Mouse (Mus musculus): ENCODE data around the gene Nmrk2. TPM values are rescaled to one million over a fixed set of nuclear protein-coding genes. Genes with fewer than 3 reads are reported as not detected.

Nmrk2 gene
- polyA plus RNA-seq, 1 experiment, result 0.97 TPM

DNA sequence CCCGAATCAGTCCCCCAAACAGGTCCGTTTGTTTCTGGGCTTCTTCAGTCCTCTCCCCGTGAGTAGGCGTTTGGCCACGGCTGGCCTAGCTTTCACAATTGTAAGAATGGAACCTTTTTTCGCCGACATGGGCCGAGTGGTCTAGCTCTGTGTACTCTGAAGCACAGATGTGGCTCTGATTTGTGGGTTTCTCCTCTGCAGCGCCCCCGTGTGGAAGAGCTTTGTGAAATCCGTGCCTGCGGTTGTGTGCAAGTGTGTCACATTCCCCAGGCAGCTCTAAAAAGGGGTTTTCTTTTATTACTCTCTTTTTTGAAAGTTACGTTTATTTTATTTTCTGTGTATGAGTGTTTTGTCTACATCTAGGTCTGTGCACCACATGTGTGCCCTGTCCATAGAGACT, 39.0 kb upstream of the Nmrk2 start:
- Histone ChIP-seq H3K27me3 (replicated peaks; ENCODE audit: control insufficient read depth, insufficient read depth, low read length) (peaks cover 2% of the 10 kb centered on the region), H3K27ac (ENCODE audit: insufficient read depth, low read depth, low read length) (no peak overlapping the region), H3K36me3 (ENCODE audit: control insufficient read depth, insufficient read depth, low read length) (no peaks in the 10 kb centered on the region), H3K4me1 (ENCODE audit: control insufficient read depth, insufficient read depth, low read length) (no peaks in the 10 kb centered on the region), H3K4me3 (ENCODE audit: insufficient read depth, low read depth, low read length) (no peak overlapping the region)
- TF ChIP-seq POLR2A (IDR thresholded peaks at IDR 0.05; ENCODE audit: low read depth, low read length) (no peak), CTCF (conservative IDR thresholded peaks at IDR 0.05; ENCODE audit: insufficient read depth, insufficient read length, low read depth, low read length) (peak; percentile 66)
- peak; percentile 33 for DNase-seq
- 41% methylated on average over 13 of the region's 13 CpGs for WGBS

GRCm38 (mm10) chr10:81238618-81239017, 36.8 kb upstream of the Nmrk2 start:
- H3K4me1 ChIP-seq (ENCODE audit: control insufficient read depth, insufficient read depth, low read length), result no peaks in the 10 kb centered on the region
- H3K36me3 ChIP-seq (ENCODE audit: control insufficient read depth, insufficient read depth, low read length), result no peaks in the 10 kb centered on the region
- peaks cover 2% of the 10 kb centered on the region for H3K27me3 ChIP-seq (replicated peaks; ENCODE audit: control insufficient read depth, insufficient read depth, low read length)
- H3K27ac ChIP-seq (ENCODE audit: insufficient read depth, low read depth, low read length), result no peak overlapping the region
- no peak for DNase-seq
- no peak overlapping the region for H3K4me3 ChIP-seq (ENCODE audit: insufficient read depth, low read depth, low read length)
- 83% methylated on average over 2 of the region's 2 CpGs for WGBS
- TF ChIP-seq CTCF (conservative IDR thresholded peaks at IDR 0.05; ENCODE audit: insufficient read depth, insufficient read length, low read depth, low read length) (no peak), POLR2A (IDR thresholded peaks at IDR 0.05; ENCODE audit: low read depth, low read length) (no peak)

GRCm38 (mm10) chr10:81236471-81237268, 34.8 kb upstream of the Nmrk2 start:
- Histone ChIP-seq H3K36me3 (ENCODE audit: control insufficient read depth, insufficient read depth, low read length) (no peaks in the 10 kb centered on the region), H3K27me3 (replicated peaks; ENCODE audit: control insufficient read depth, insufficient read depth, low read length) (peaks cover 2% of the 10 kb centered on the region), H3K27ac (ENCODE audit: insufficient read depth, low read depth, low read length) (no peak overlapping the region), H3K4me1 (ENCODE audit: control insufficient read depth, insufficient read depth, low read length) (0 out of 2 replicates have a peak, but pooled peaks cover 3% of the 10 kb centered on the region), H3K4me3 (ENCODE audit: insufficient read depth, low read depth, low read length) (no peak overlapping the region)
- WGBS, result 83% methylated on average over 12 of the region's 12 CpGs
- DNase-seq, result no peak
- TF ChIP-seq POLR2A (IDR thresholded peaks at IDR 0.05; ENCODE audit: low read depth, low read length) (no peak), CTCF (conservative IDR thresholded peaks at IDR 0.05; ENCODE audit: insufficient read depth, insufficient read length, low read depth, low read length) (no peak)

DNA sequence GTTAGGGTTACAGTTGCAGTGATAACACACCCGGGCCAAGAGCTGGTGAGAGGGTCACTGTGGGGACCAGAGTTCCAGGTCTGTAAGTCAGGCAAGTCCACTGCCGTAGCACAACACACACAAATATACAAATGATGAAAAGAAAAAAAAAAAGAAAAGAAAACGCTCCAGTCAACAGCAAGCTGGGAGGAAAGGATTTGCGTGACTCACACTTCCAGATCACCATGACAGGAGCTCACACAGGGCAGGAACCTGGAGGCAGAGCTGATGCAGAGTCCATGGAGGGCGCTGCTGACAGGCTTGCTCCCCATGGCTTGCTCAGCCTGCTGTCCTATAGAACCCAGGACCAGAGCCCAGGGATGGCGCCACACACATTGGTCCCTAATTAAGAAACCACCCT, 32.4 kb upstream of the Nmrk2 start:
- H3K36me3 ChIP-seq (ENCODE audit: control insufficient read depth, insufficient read depth, low read length), result no peaks in the 10 kb centered on the region
- no peaks in the 10 kb centered on the region for H3K27me3 ChIP-seq (replicated peaks; ENCODE audit: control insufficient read depth, insufficient read depth, low read length)
- H3K4me3 ChIP-seq (ENCODE audit: insufficient read depth, low read depth, low read length), result no peak overlapping the region
- H3K4me1 ChIP-seq (ENCODE audit: control insufficient read depth, insufficient read depth, low read length), result 0 out of 2 replicates have a peak, but pooled peaks cover 3% of the 10 kb centered on the region
- WGBS, result 82% methylated on average over 6 of the region's 6 CpGs
- no peak for DNase-seq
- no peak overlapping the region for H3K27ac ChIP-seq (ENCODE audit: insufficient read depth, low read depth, low read length)
- TF ChIP-seq POLR2A (IDR thresholded peaks at IDR 0.05; ENCODE audit: low read depth, low read length), result no peak
- no peak for TF ChIP-seq CTCF (conservative IDR thresholded peaks at IDR 0.05; ENCODE audit: insufficient read depth, insufficient read length, low read depth, low read length)

GRCm38 (mm10) chr10:81233226-81233585, 31.4 kb upstream of the Nmrk2 start:
- no peak for TF ChIP-seq POLR2A (IDR thresholded peaks at IDR 0.05; ENCODE audit: low read depth, low read length)
- no peak for TF ChIP-seq CTCF (conservative IDR thresholded peaks at IDR 0.05; ENCODE audit: insufficient read depth, insufficient read length, low read depth, low read length)
- 0 out of 2 replicates have a peak, but pooled peaks cover 3% of the 10 kb centered on the region for H3K4me1 ChIP-seq (ENCODE audit: control insufficient read depth, insufficient read depth, low read length)
- no peak overlapping the region for H3K27ac ChIP-seq (ENCODE audit: insufficient read depth, low read depth, low read length)

GRCm38 (mm10) chr10:81232580-81233225, 30.9 kb upstream of the Nmrk2 start, which contains the start of gene Zfr2:
Zfr2 (plus strand) TSS chr10:81233155.
- peak; percentile 93 for DNase-seq
- 8% methylated on average over 29 of the region's 29 CpGs for WGBS
- Histone ChIP-seq H3K27me3 (replicated peaks; ENCODE audit: control insufficient read depth, insufficient read depth, low read length) (no peaks in the 10 kb centered on the region), H3K36me3 (ENCODE audit: control insufficient read depth, insufficient read depth, low read length) (no peaks in the 10 kb centered on the region), H3K4me1 (ENCODE audit: control insufficient read depth, insufficient read depth, low read length) (0 out of 2 replicates have a peak, but pooled peaks cover 3% of the 10 kb centered on the region), H3K4me3 (ENCODE audit: insufficient read depth, low read depth, low read length) (peak within 1 kb of the TSS; percentile 69), H3K27ac (ENCODE audit: insufficient read depth, low read depth, low read length) (no peak within 1 kb of the TSS)
- no peak for TF ChIP-seq CTCF (conservative IDR thresholded peaks at IDR 0.05; ENCODE audit: insufficient read depth, insufficient read length, low read depth, low read length)
- TF ChIP-seq POLR2A (IDR thresholded peaks at IDR 0.05; ENCODE audit: low read depth, low read length), result peak; percentile 52

More at GRCm38 (mm10) chr10:81233226-81233585, 31.4 kb upstream of the Nmrk2 start:
- 2% methylated on average over 28 of the region's 28 CpGs for WGBS
- H3K36me3 ChIP-seq (ENCODE audit: control insufficient read depth, insufficient read depth, low read length), result no peaks in the 10 kb centered on the region
- H3K4me3 ChIP-seq (ENCODE audit: insufficient read depth, low read depth, low read length), result peak overlapping the region; percentile 69
- H3K27me3 ChIP-seq (replicated peaks; ENCODE audit: control insufficient read depth, insufficient read depth, low read length), result no peaks in the 10 kb centered on the region
- DNase-seq, result no peak

DNA sequence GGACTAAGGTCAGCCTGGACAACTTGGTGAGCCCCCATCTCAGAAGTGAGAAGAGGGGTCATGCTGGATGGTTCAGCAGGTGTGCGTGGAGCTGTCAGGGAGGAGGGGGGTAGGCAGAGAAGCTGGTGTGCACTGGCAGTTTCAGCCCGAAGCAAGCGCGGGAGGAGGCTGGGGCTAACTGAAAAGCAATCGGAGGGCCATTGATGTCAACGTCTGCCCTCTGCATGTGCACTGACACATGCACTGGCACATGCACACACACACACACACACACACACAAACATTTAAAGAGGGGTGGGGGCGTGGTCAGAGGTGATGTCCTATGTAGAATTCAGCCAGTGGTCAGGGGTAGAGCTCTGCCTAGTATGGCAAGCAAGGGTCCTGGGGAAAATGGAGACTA, 29.6 kb upstream of the Nmrk2 start:
- Histone ChIP-seq H3K27me3 (replicated peaks; ENCODE audit: control insufficient read depth, insufficient read depth, low read length) (no peaks in the 10 kb centered on the region), H3K4me3 (ENCODE audit: insufficient read depth, low read depth, low read length) (no peak overlapping the region), H3K27ac (ENCODE audit: insufficient read depth, low read depth, low read length) (no peak overlapping the region), H3K4me1 (ENCODE audit: control insufficient read depth, insufficient read depth, low read length) (0 out of 2 replicates have a peak, but pooled peaks cover 3% of the 10 kb centered on the region), H3K36me3 (ENCODE audit: control insufficient read depth, insufficient read depth, low read length) (no peaks in the 10 kb centered on the region)
- TF ChIP-seq CTCF (conservative IDR thresholded peaks at IDR 0.05; ENCODE audit: insufficient read depth, insufficient read length, low read depth, low read length) (no peak), POLR2A (IDR thresholded peaks at IDR 0.05; ENCODE audit: low read depth, low read length) (no peak)
- 38% methylated on average over 7 of the region's 7 CpGs for WGBS
- DNase-seq, result no peak
